Mouse (Mus musculus): ENCODE measurements around the gene Ppm1l. TPM values are rescaled to one million over a fixed set of nuclear protein-coding genes. Genes with fewer than 3 reads are reported as not detected.

Ppm1l gene
- total and polyA plus RNA-seq, 3 experiments, result not detected

DNA sequence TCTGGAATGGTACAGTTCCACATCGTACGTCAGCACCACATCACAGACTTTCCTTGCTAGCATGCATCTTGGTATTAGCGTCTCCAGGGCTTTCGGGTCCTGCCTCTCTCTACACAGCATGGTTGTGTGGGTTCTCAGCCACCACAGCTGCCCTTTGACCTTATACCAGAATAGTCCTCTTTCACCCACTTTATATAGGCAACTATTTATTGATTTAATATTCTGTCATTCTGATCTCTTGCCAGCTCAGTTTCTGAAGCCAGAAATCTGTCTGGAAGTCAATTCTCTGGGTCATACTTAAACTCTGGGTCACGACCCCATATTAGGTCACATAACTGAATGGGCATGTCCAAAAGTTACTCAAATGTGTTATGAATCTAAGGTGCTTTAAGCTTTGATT is 86.5 kb downstream of the Ppm1l start:
- H3K4me1 ChIP-seq (ENCODE audit: control insufficient read depth in 1 of 2, insufficient read depth in 2 of 2, low read length in 2 of 2), result no peaks in the 10 kb centered on the region
- no peaks in the 10 kb centered on the region for H3K36me3 ChIP-seq (ENCODE audit: control insufficient read depth in 1 of 2, insufficient read depth in 2 of 2, low read length in 2 of 2)
- no peak overlapping the region for H3K9ac ChIP-seq (ENCODE audit: control insufficient read depth, low read depth, low read length, poor library complexity, severe bottlenecking)
- TF ChIP-seq MAZ (IDR thresholded peaks at IDR 0.05; ENCODE audit: low read depth, low read length) (no peak), EP300 (IDR thresholded peaks at IDR 0.05; ENCODE audit: low read depth in 1 of 2, low read length in 2 of 2) (no peak), TAL1 (IDR thresholded peaks at IDR 0.05; ENCODE audit: low read length) (no peak), CHD2 (IDR thresholded peaks at IDR 0.05; ENCODE audit: low read length) (no peak), POLR2A (IDR thresholded peaks at IDR 0.05; ENCODE audit: control insufficient read depth in 1 of 2, insufficient read depth in 1 of 2, low read depth in 1 of 2, low read length in 2 of 2, poor library complexity in 1 of 2) (no peak), UBTF (IDR thresholded peaks at IDR 0.05; ENCODE audit: borderline replicate concordance, insufficient read depth, low read depth, low read length) (no peak), MYB (IDR thresholded peaks at IDR 0.05; ENCODE audit: low read depth, low read length) (no peak), MXI1 (IDR thresholded peaks at IDR 0.05; ENCODE audit: low read depth, low read length) (no peak), ZKSCAN1 (IDR thresholded peaks at IDR 0.05; ENCODE audit: low read depth, low read length) (no peak), ETS1 (IDR thresholded peaks at IDR 0.05; ENCODE audit: low read depth, low read length) (no peak), E2F4 (IDR thresholded peaks at IDR 0.05; ENCODE audit: borderline replicate concordance, low read depth, low read length) (no peak), ELF1 (IDR thresholded peaks at IDR 0.05; ENCODE audit: low read depth, low read length) (no peak)
- H3K4me3 ChIP-seq (ENCODE audit: control insufficient read depth in 1 of 2, insufficient read depth in 1 of 2, low read depth in 2 of 2, low read length in 2 of 2), result no peak overlapping the region
- H3K27ac ChIP-seq (ENCODE audit: control insufficient read depth, low read depth, low read length), result no peak overlapping the region
- H3K9me3 ChIP-seq (replicated peaks; ENCODE audit: insufficient read depth, low read length), result no peaks in the 10 kb centered on the region
- no peak for DNase-seq (ENCODE audit: low read depth, low spot score)
- H3K27me3 ChIP-seq (ENCODE audit: control insufficient read depth in 1 of 2, insufficient read depth in 2 of 2, low read length in 2 of 2), result no peaks in the 10 kb centered on the region
- no peaks in the 10 kb centered on the region for H3K79me2 ChIP-seq (ENCODE audit: control insufficient read depth, insufficient read depth, low read length, poor library complexity)

DNA sequence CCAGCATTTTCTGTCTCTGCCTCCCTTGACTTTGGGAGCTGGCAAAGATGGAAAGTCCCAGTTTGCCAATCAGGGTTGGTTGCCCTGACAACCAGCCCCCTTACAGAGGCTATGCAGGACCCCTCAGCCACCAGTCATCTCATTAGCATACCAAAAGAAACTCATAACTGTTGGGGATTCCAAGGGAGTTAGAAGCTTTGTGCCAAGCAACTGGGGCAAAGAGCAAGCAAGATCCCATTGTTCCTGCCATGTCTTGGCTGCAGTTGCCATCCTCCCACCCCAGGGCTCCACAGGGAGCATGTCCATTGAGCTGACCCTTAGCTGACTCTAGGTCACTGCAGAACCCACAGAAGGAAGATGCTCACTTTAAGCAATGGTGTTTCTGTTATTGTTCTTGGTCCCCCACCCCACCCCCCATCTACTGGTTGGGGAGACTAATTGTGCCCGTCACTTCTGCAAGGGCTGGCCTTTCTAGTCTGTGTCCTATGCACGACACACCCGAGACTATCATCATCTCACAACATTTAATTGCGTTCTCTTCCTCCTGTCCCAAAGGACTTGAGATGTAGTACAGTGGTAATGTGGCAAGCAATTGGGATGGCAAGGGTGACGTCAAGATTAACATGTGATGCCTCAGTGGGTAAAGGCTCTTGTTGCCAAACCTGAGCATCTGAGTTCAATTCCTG is 89.7 kb downstream of the Ppm1l start:
- no peak overlapping the region for H3K4me3 ChIP-seq (ENCODE audit: control insufficient read depth in 1 of 2, insufficient read depth in 1 of 2, low read depth in 2 of 2, low read length in 2 of 2)
- no peak overlapping the region for H3K9ac ChIP-seq (ENCODE audit: control insufficient read depth, low read depth, low read length, poor library complexity, severe bottlenecking)
- no peak overlapping the region for H3K27ac ChIP-seq (ENCODE audit: control insufficient read depth, low read depth, low read length)
- no peak for DNase-seq (ENCODE audit: low read depth, low spot score)
- no peaks in the 10 kb centered on the region for H3K4me1 ChIP-seq (ENCODE audit: control insufficient read depth in 1 of 2, insufficient read depth in 2 of 2, low read length in 2 of 2)
- no peaks in the 10 kb centered on the region for H3K27me3 ChIP-seq (ENCODE audit: control insufficient read depth in 1 of 2, insufficient read depth in 2 of 2, low read length in 2 of 2)
- TF ChIP-seq SMC3 (IDR thresholded peaks at IDR 0.05; ENCODE audit: low read depth, low read length) (no peak), RAD21 (IDR thresholded peaks at IDR 0.05; ENCODE audit: low read depth, low read length) (no peak), MYC (IDR thresholded peaks at IDR 0.05; ENCODE audit: low read depth, low read length) (no peak), ZC3H11A (IDR thresholded peaks at IDR 0.05; ENCODE audit: low read depth, low read length) (no peak), TBP (IDR thresholded peaks at IDR 0.05; ENCODE audit: low read depth, low read length) (no peak), KAT2A (conservative IDR thresholded peaks at IDR 0.05; ENCODE audit: low read depth, low read length) (no peak), USF2 (IDR thresholded peaks at IDR 0.05; ENCODE audit: borderline replicate concordance in 1 of 2, insufficient read depth in 1 of 2, low read depth in 1 of 2, low read length in 2 of 2) (no peak), TCF12 (IDR thresholded peaks at IDR 0.05; ENCODE audit: low read depth, low read length) (no peak), POLR2A (IDR thresholded peaks at IDR 0.05; ENCODE audit: control insufficient read depth in 1 of 2, insufficient read depth in 1 of 2, low read depth in 1 of 2, low read length in 2 of 2, poor library complexity in 1 of 2) (no peak), HCFC1 (IDR thresholded peaks at IDR 0.05; ENCODE audit: low read depth, low read length) (no peak), ZNF384 (IDR thresholded peaks at IDR 0.05; ENCODE audit: low read depth, low read length) (no peak), MXI1 (IDR thresholded peaks at IDR 0.05; ENCODE audit: low read depth, low read length) (no peak), POLR2AphosphoS2 (IDR thresholded peaks at IDR 0.05; ENCODE audit: low read length) (no peak), USF1 (IDR thresholded peaks at IDR 0.05; ENCODE audit: low read depth, low read length) (no peak), NRF1 (IDR thresholded peaks at IDR 0.05; ENCODE audit: insufficient read depth, low read depth, low read length, poor library complexity, severe bottlenecking) (no peak), GATA1 (IDR thresholded peaks at IDR 0.05; ENCODE audit: low read depth, low read length) (no peak), ELF1 (IDR thresholded peaks at IDR 0.05; ENCODE audit: low read depth, low read length) (no peak), ETS1 (IDR thresholded peaks at IDR 0.05; ENCODE audit: low read depth, low read length) (no peak), MYB (IDR thresholded peaks at IDR 0.05; ENCODE audit: low read depth, low read length) (no peak)
- H3K79me2 ChIP-seq (ENCODE audit: control insufficient read depth, insufficient read depth, low read length, poor library complexity), result no peaks in the 10 kb centered on the region
- H3K9me3 ChIP-seq (replicated peaks; ENCODE audit: insufficient read depth, low read length), result no peaks in the 10 kb centered on the region
- H3K36me3 ChIP-seq (ENCODE audit: control insufficient read depth in 1 of 2, insufficient read depth in 2 of 2, low read length in 2 of 2), result no peaks in the 10 kb centered on the region
